Mouse (Mus musculus) E14TG2a.4 (cell line): ENCODE results near the gene Zfp668.

Experiments
- CTCF ChIP-seq: conservative IDR thresholded peaks from 2 replicates; pipeline ENCODE4 v1.5.1; 2014; ENCODE audit warnings: low read length
- NANOG ChIP-seq: IDR thresholded peaks from 2 replicates; pipeline ENCODE4 v1.6.1; 2014; ENCODE audit warnings: borderline replicate concordance, low read length, mixed read lengths
- POU5F1 ChIP-seq: IDR thresholded peaks from 2 replicates; pipeline ENCODE4 v1.6.1; 2014; ENCODE audit warnings: low read length, borderline replicate concordance

DNA sequence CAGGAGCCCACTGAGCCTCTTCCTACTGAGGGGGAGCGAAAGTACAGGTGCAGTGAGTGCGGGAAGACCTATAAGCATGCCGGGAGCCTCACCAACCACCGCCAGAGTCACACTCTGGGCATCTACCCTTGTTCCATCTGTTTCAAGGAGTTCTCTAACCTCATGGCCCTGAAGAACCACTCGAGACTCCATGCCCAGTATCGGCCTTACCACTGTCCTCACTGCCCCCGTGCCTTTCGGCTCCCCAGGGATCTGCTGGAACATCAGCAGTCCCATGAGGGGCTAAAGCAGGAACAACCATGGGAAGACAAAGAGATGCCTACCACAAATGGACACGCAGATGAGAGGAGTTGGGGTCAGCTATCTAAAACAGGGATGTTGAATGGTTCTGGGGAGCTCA is 2.7 kb upstream of the Zfp668 start:
- TF ChIP-seq CTCF (no peak), NANOG (no peak), POU5F1 (no peak)
